Mouse (Mus musculus) G1E (cell line): ENCODE measurements around the gene Ywhag. TPM values are rescaled to one million over a fixed set of nuclear protein-coding genes. Genes with fewer than 3 reads are reported as not detected.

Experiments
- ATAC-seq: 2 replicates; pipeline ENCODE4 v1.8.0; 2016; ENCODE audit warnings: mild to moderate bottlenecking; ENCODE audit not compliant: insufficient number of reproducible peaks, poor library complexity, low FRiP score, severe bottlenecking; ENCODE audit errors: extremely low read depth
- DNase-seq: peaks from one replicate; pipeline ENCODE4 v3.0.0; 2012; ENCODE audit warnings: low spot score
- H3K27me3 ChIP-seq: 2 replicates; pipeline ENCODE4 v1.6.1; 2012; ENCODE audit warnings: mild to moderate bottlenecking, low read length, inconsistent platforms; ENCODE audit not compliant: insufficient read depth
- H3K36me3 ChIP-seq: replicated peaks from 2 replicates; pipeline ENCODE3; 2012; ENCODE audit warnings: mild to moderate bottlenecking, inconsistent platforms
- H3K4me1 ChIP-seq: 2 replicates; pipeline ENCODE4 v1.6.1; 2012; ENCODE audit warnings: low read depth, low read length, inconsistent platforms, mixed read lengths; ENCODE audit not compliant: insufficient read depth
- H3K4me3 ChIP-seq: 2 replicates; pipeline ENCODE4 v1.5.1; 2012; ENCODE audit warnings: low read depth, mild to moderate bottlenecking, inconsistent platforms, low read length, moderate library complexity, mixed read lengths
- H3K9me3 ChIP-seq: replicated peaks from 2 replicates; pipeline ENCODE4 v1.6.1; 2012; ENCODE audit warnings: inconsistent platforms
- CTCF ChIP-seq: IDR thresholded peaks from 2 replicates; pipeline ENCODE4 v1.5.1; 2012; ENCODE audit warnings: low read depth, low read length, inconsistent platforms, mixed read lengths
- GATA1 ChIP-seq: IDR thresholded peaks from 2 replicates; pipeline ENCODE4 v1.6.1; 2012; ENCODE audit warnings: borderline replicate concordance, low read length, inconsistent platforms, mixed read lengths
- GATA2 ChIP-seq: IDR thresholded peaks from 2 replicates; pipeline ENCODE4 v1.6.1; 2012; ENCODE audit warnings: low read depth, low read length, inconsistent platforms, borderline replicate concordance
- POLR2AphosphoS5 ChIP-seq: IDR thresholded peaks from 2 replicates; pipeline ENCODE4 v1.6.1; 2012; ENCODE audit warnings: low read depth, low read length, inconsistent platforms; ENCODE audit not compliant: insufficient replicate concordance
- TAL1 ChIP-seq: conservative IDR thresholded peaks from 2 replicates; pipeline ENCODE4 v1.6.1; 2012; ENCODE audit warnings: low read depth, low read length, inconsistent platforms, mixed read lengths
- polyA plus RNA-seq: library from polyadenylated mRNA; stranded (reverse); fragments of >175 nt; gene quantifications from 2 replicates; pipeline ENCODE4 v1.2.3, GENCODE M21; 2012
- total RNA-seq, 2 experiments: library from RNA; stranded (forward) in 1 of 2; stranded (reverse) in 1 of 2; fragments of 200-1000 nt in 1 of 2; fragments of >200 nt in 1 of 2; fragmentation: Nextera tagmentation in 1 of 2; gene quantifications; 2 replicates each; pipeline ENCODE4 v1.2.3; 2014 to 2017

Ywhag gene
- total and polyA plus RNA-seq, 3 experiments: 99.8 to 281 (median 168) TPM

- no peaks in the 10 kb centered on the region; the same call in 1 of the 2 replicates for H3K27me3 ChIP-seq
- H3K4me3 ChIP-seq: no peak overlapping the region
- H3K9me3 ChIP-seq: no peaks in the 10 kb centered on the region
- ATAC-seq (no peak), DNase-seq (no peak)
- H3K4me1 ChIP-seq: peaks cover 86% of the 10 kb centered on the region
- TF ChIP-seq CTCF: no peak
- TF ChIP-seq TAL1: no peak
- TF ChIP-seq POLR2AphosphoS5: no peak
- no peak for TF ChIP-seq GATA2
- TF ChIP-seq GATA1: no peak
- H3K36me3 ChIP-seq: peaks cover 97% of the 10 kb centered on the region
Measured at GRCm38 (mm10) chr5:135911633-135912220, 22.7 kb downstream of the Ywhag start.

DNA sequence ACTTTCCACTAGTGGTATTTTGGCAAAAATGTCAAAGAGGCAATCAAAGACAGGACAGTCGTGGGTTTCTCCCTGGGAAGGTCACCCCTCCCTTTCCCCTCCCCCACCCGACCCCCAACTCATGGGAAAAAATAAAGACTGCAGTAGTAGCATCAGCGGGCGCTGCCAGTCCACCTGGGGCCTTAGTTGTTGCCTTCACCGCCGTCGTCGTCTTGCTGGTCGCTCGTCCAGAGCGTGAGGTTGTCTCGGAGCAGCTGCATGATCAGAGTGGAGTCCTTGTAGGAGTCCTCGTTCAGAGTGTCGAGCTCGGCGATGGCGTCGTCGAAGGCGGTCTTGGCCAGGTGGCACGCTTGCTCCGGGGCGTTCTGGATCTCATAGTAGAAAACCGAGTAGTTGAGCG, 23.6 kb downstream of the Ywhag start:
- DNase-seq: no peak
- peaks cover 97% of the 10 kb centered on the region for H3K36me3 ChIP-seq
- H3K4me1 ChIP-seq: peaks cover 86% of the 10 kb centered on the region
- TF ChIP-seq TAL1: no peak
- TF ChIP-seq GATA1: no peak
- TF ChIP-seq CTCF: no peak
- TF ChIP-seq GATA2: no peak
- no peak for TF ChIP-seq POLR2AphosphoS5
- no peak overlapping the region for H3K4me3 ChIP-seq
- H3K9me3 ChIP-seq: no peaks in the 10 kb centered on the region
- ATAC-seq: no peak
- no peaks in the 10 kb centered on the region; the same call in 1 of the 2 replicates for H3K27me3 ChIP-seq

DNA sequence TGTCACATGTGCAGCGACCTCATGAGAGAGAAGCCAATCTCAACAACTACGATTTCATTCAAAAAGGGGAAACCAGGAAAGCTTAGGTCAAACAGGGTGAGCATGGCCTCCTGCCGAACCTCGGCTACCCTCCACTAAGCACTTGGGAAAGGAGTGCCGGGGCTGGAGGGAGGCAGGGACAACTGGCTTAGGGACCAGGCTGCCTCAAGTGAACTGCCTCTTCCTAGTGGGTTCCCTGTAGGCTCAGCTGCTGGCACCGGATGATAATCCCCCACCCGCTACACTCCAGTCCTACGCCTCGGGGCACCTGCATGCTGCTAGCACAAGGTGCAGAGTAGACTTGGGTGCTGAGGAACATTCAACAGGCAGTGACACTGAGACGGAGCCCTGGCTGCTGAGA, 24.8 kb downstream of the Ywhag start:
- H3K36me3 ChIP-seq: peaks cover 98% of the 10 kb centered on the region
- TF ChIP-seq GATA2 (no peak), POLR2AphosphoS5 (no peak), TAL1 (no peak), GATA1 (no peak), CTCF (no peak)
- ATAC-seq: no peak
- H3K9me3 ChIP-seq: no peaks in the 10 kb centered on the region
- DNase-seq: no peak
- peaks cover 82% of the 10 kb centered on the region for H3K4me1 ChIP-seq
- no peak overlapping the region; the same call in 1 of the 2 replicates for H3K4me3 ChIP-seq
- H3K27me3 ChIP-seq: no peaks in the 10 kb centered on the region; the same call in 1 of the 2 replicates

DNA sequence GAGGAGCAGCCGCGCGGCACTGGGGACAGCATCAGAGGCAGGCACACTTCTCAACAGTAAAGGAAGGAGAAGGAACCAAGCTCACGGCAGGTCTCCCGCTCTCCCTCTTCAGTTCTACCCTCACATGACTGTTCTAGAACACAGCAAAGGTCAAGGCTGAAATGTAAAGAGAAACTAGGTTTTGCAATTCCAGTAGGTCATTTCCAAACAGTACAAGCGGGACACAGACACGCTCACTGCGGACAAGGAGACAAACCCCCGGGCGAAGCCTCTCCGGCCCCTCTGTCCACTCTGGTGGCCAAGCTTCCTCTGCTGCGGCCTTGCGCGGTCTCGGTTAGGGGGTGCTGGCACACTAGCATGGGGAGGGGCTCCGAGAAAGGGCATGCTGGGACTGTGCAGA, 25.4 kb downstream of the Ywhag start:
- H3K9me3 ChIP-seq: no peaks in the 10 kb centered on the region
- no peak for TF ChIP-seq CTCF
- TF ChIP-seq TAL1: no peak
- TF ChIP-seq POLR2AphosphoS5: no peak
- no peak for TF ChIP-seq GATA2
- peaks cover 77% of the 10 kb centered on the region for H3K4me1 ChIP-seq
- no peaks in the 10 kb centered on the region; the same call in 1 of the 2 replicates for H3K27me3 ChIP-seq
- DNase-seq (no peak), ATAC-seq (no peak)
- H3K36me3 ChIP-seq: peaks cover 98% of the 10 kb centered on the region
- peak overlapping the region; percentile 20; the same call in 1 of the 2 replicates for H3K4me3 ChIP-seq

- H3K4me1 ChIP-seq: peaks cover 72% of the 10 kb centered on the region
- H3K4me3 ChIP-seq: no peak overlapping the region
- H3K27me3 ChIP-seq: no peaks in the 10 kb centered on the region; the same call in 1 of the 2 replicates
- TF ChIP-seq GATA2 (no peak), TAL1 (no peak), GATA1 (no peak), POLR2AphosphoS5 (no peak), CTCF (no peak)
- H3K9me3 ChIP-seq: no peaks in the 10 kb centered on the region
- DNase-seq (no peak), ATAC-seq (no peak)
- H3K36me3 ChIP-seq: peaks cover 98% of the 10 kb centered on the region
Measured at GRCm38 (mm10) chr5:135908185-135908584, 26.2 kb downstream of the Ywhag start.

DNA sequence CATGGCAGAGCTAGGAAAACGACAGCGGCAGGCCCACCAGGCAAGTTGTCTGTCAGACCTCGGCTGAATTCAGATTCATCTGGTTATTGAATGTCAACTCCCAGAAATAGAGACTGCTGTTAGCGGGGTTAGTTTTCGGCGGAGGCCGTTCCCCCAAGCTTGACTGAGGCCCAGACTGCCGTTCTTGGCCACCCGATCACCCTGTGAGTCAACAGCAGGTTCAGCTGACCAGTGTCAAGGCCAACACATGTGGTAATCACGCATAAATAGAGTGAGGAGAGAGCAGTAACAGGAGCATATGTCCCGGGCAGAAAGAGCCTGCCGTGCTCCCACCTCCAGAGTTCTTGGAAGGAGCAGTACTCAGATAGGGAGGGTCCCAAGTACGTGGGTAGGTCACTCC, 27.2 kb downstream of the Ywhag start:
- H3K36me3 ChIP-seq: peaks cover 94% of the 10 kb centered on the region
- DNase-seq: no peak
- no peaks in the 10 kb centered on the region for H3K9me3 ChIP-seq
- no peaks in the 10 kb centered on the region; the same call in 1 of the 2 replicates for H3K27me3 ChIP-seq
- H3K4me3 ChIP-seq: no peak overlapping the region
- H3K4me1 ChIP-seq: peaks cover 65% of the 10 kb centered on the region
- ATAC-seq: no peak
- TF ChIP-seq POLR2AphosphoS5 (no peak), TAL1 (no peak), GATA1 (no peak), CTCF (no peak), GATA2 (no peak)
